Mouse (Mus musculus): ENCODE data around the gene H2al1a.
"Not testable (repeated sequence)": the region's sequence is repeated elsewhere in the genome, so short reads cannot be mapped to it uniquely, and the experiment has no call there.

Gene H2al1a

GRCm38 (mm10) chrX:11298957-11299356, at the start of gene H2al1a:
Gene H2al1a (plus strand): TSS chrX:11299257.
- not testable (repeated sequence) for DNase-seq

- DNase-seq = no peak
Observed at GRCm38 (mm10) chrX:11250155-11250554, 48.9 kb upstream of the H2al1a start.

- no peak for DNase-seq
Observed at GRCm38 (mm10) chrX:11254062-11254461, 45.0 kb upstream of the H2al1a start.

GRCm38 (mm10) chrX:11254521-11255207, 44.4 kb upstream of the H2al1a start:
- DNase-seq = no peak

GRCm38 (mm10) chrX:11255564-11256360, 43.3 kb upstream of the H2al1a start:
- no peak for DNase-seq

- no peak for DNase-seq
Observed at GRCm38 (mm10) chrX:11264918-11265317, 34.1 kb upstream of the H2al1a start.

- no peak for DNase-seq
Observed at GRCm38 (mm10) chrX:11267791-11268190, 31.3 kb upstream of the H2al1a start.

- DNase-seq = no peak
Observed at GRCm38 (mm10) chrX:11269074-11269473, 30.0 kb upstream of the H2al1a start.

GRCm38 (mm10) chrX:11273190-11273589, 25.9 kb upstream of the H2al1a start:
- DNase-seq = no peak

GRCm38 (mm10) chrX:11277083-11277482, 22.0 kb upstream of the H2al1a start:
- no peak for DNase-seq

- DNase-seq = no peak
Observed at GRCm38 (mm10) chrX:11280741-11281140, 18.3 kb upstream of the H2al1a start.

GRCm38 (mm10) chrX:11288306-11288882, 10.7 kb upstream of the H2al1a start:
- no peak for DNase-seq

- no peak for DNase-seq
Observed at GRCm38 (mm10) chrX:11289244-11289643, 9.8 kb upstream of the H2al1a start.

- DNase-seq = not testable (repeated sequence)
Observed at GRCm38 (mm10) chrX:11302132-11302531, 3.1 kb downstream of the H2al1a start, which contains the start of gene H2al1b. Gene H2al1b (plus strand): TSS chrX:11302432.

- DNase-seq = not testable (repeated sequence)
Observed at GRCm38 (mm10) chrX:11305355-11305754, 6.3 kb downstream of the H2al1a start, which contains the start of gene H2al1c. Gene H2al1c (plus strand): TSS chrX:11305655.

- not testable (repeated sequence) for DNase-seq
Observed at GRCm38 (mm10) chrX:11308524-11308923, 9.5 kb downstream of the H2al1a start, which contains the start of gene H2al1d. Gene H2al1d (plus strand): TSS chrX:11308824.

GRCm38 (mm10) chrX:11311634-11312033, 12.6 kb downstream of the H2al1a start, which contains the start of gene H2al1e:
Gene H2al1e (plus strand): TSS chrX:11311934.
- DNase-seq = not testable (repeated sequence)

- not testable (repeated sequence) for DNase-seq
Observed at GRCm38 (mm10) chrX:11314858-11315257, 15.8 kb downstream of the H2al1a start, which contains the start of gene H2al1f. Gene H2al1f (plus strand): TSS chrX:11315158.

- not testable (repeated sequence) for DNase-seq
Observed at GRCm38 (mm10) chrX:11317956-11318355, 18.9 kb downstream of the H2al1a start, which contains the start of gene H2al1g. Gene H2al1g (plus strand): TSS chrX:11318256.

- DNase-seq = not testable (repeated sequence)
Observed at GRCm38 (mm10) chrX:11321192-11321591, 22.1 kb downstream of the H2al1a start, which contains the start of gene H2al1h. Gene H2al1h (plus strand): TSS chrX:11321492.

GRCm38 (mm10) chrX:11324359-11324758, 25.3 kb downstream of the H2al1a start, which contains the start of gene H2al1i:
Gene H2al1i (plus strand): TSS chrX:11324659.
- not testable (repeated sequence) for DNase-seq

- not testable (repeated sequence) for DNase-seq
Observed at GRCm38 (mm10) chrX:11327522-11327921, 28.5 kb downstream of the H2al1a start, which contains the start of gene H2al1j. Gene H2al1j (plus strand): TSS chrX:11327822.

GRCm38 (mm10) chrX:11345762-11346161, 46.7 kb downstream of the H2al1a start:
- DNase-seq = no peak
